Mouse (Mus musculus) MEL (cell line): Measurements from ENCODE around the gene Tspan9.

Experiments
- CTCF ChIP-seq, 3 experiments: IDR thresholded peaks in 2 of 3; conservative IDR thresholded peaks in 1 of 3; 2 replicates each; pipeline ENCODE4 v1.5.1; 2011 to 2012; ENCODE audit warnings: low read length in 3 of 3, low read depth in 2 of 3, mild to moderate bottlenecking in 2 of 3, improper control_type of control experiment in 1 of 3, inconsistent platforms in 1 of 3, mixed read lengths in 1 of 3, moderate library complexity in 1 of 3; ENCODE audit not compliant: control insufficient read depth in 1 of 3, insufficient read depth in 1 of 3, poor library complexity in 1 of 3, severe bottlenecking in 1 of 3
- E2F4 ChIP-seq: IDR thresholded peaks from 2 replicates; pipeline ENCODE4 v1.6.1; 2011; ENCODE audit warnings: low read depth, low read length, improper control_type of control experiment, borderline replicate concordance
- EP300 ChIP-seq, 2 experiments: IDR thresholded peaks; 2 replicates each; pipeline ENCODE4 v1.6.1; 2011; ENCODE audit warnings: improper control_type of control experiment in 2 of 2, low read length in 2 of 2, low read depth in 1 of 2, mild to moderate bottlenecking in 1 of 2
- GATA1 ChIP-seq: IDR thresholded peaks from 2 replicates; pipeline ENCODE4 v1.6.1; 2011; ENCODE audit warnings: low read depth, low read length, improper control_type of control experiment
- MAX ChIP-seq: IDR thresholded peaks from 2 replicates; pipeline ENCODE4 v1.6.1; 2011; ENCODE audit warnings: low read length, improper control_type of control experiment
- MYC ChIP-seq: IDR thresholded peaks from 2 replicates; pipeline ENCODE4 v1.6.1; 2011; ENCODE audit warnings: low read depth, mild to moderate bottlenecking, low read length, improper control_type of control experiment, moderate library complexity
- POLR2A ChIP-seq, 2 experiments: IDR thresholded peaks; 2 replicates each; pipeline ENCODE4 v1.6.1; 2011 to 2012; ENCODE audit warnings: low read length in 2 of 2, mild to moderate bottlenecking in 2 of 2, control low read depth in 1 of 2, improper control_type of control experiment in 1 of 2, low read depth in 1 of 2, moderate library complexity in 1 of 2; ENCODE audit not compliant: control insufficient read depth in 1 of 2, insufficient read depth in 1 of 2, poor library complexity in 1 of 2
- ZNF384 ChIP-seq: IDR thresholded peaks from 2 replicates; pipeline ENCODE4 v1.6.1; 2012; ENCODE audit warnings: low read depth, mild to moderate bottlenecking, inconsistent platforms, low read length, improper control_type of control experiment

GRCm38 (mm10) chr6:127999118-127999517 is 144.3 kb downstream of the Tspan9 start:
- TF ChIP-seq E2F4 (no peak), CTCF (IDR thresholded peaks at IDR 0.05 in 2 of 3, conservative IDR thresholded peaks at IDR 0.05 in 1 of 3; ENCODE audit: control insufficient read depth in 1 of 3, insufficient read depth in 1 of 3, low read depth in 2 of 3, low read length in 3 of 3, poor library complexity in 1 of 3, severe bottlenecking in 1 of 3) (no peak), POLR2A (IDR thresholded peaks at IDR 0.05; ENCODE audit: control insufficient read depth in 1 of 2, insufficient read depth in 1 of 2, low read depth in 1 of 2, low read length in 2 of 2, poor library complexity in 1 of 2) (no peak), EP300 (IDR thresholded peaks at IDR 0.05; ENCODE audit: low read depth in 1 of 2, low read length in 2 of 2) (no peak), MAX (no peak), MYC (no peak), ZNF384 (no peak), GATA1 (no peak)
